Mouse (Mus musculus) E14TG2a.4 (cell line): ENCODE measurements around the gene Pnmt.
A peak's percentile ranks its signal among the peaks of the same experiment; 100 is the strongest.

Source experiments
- H3K27me3 ChIP-seq: 2 replicates; pipeline ENCODE4 v1.6.1; 2014; ENCODE audit warnings: low read length, control low read depth; ENCODE audit not compliant: insufficient read depth
- H3K36me3 ChIP-seq: 2 replicates; pipeline ENCODE4 v1.6.1; 2014; ENCODE audit warnings: low read length, control low read depth; ENCODE audit not compliant: insufficient read depth
- H3K4me1 ChIP-seq: replicated peaks from 2 replicates; pipeline ENCODE4 v1.6.1; 2014; ENCODE audit warnings: low read depth, low read length, control low read depth
- H3K4me3 ChIP-seq: replicated peaks from 2 replicates; pipeline ENCODE4 v1.5.1; 2014; ENCODE audit warnings: mild to moderate bottlenecking, low read length
- H3K9me3 ChIP-seq: 2 replicates; pipeline ENCODE4 v1.6.1; 2014; ENCODE audit warnings: low read length, control low read depth
- CTCF ChIP-seq: conservative IDR thresholded peaks from 2 replicates; pipeline ENCODE4 v1.5.1; 2014; ENCODE audit warnings: low read length
- NANOG ChIP-seq: IDR thresholded peaks from 2 replicates; pipeline ENCODE4 v1.6.1; 2014; ENCODE audit warnings: borderline replicate concordance, low read length, mixed read lengths
- POU5F1 ChIP-seq: IDR thresholded peaks from 2 replicates; pipeline ENCODE4 v1.6.1; 2014; ENCODE audit warnings: low read length, borderline replicate concordance

The Pnmt gene

GRCm38 (mm10) chr11:98346168-98346567 is 40.1 kb upstream of the Pnmt start:
- TF ChIP-seq NANOG (no peak), CTCF (no peak), POU5F1 (no peak)
- Histone ChIP-seq H3K4me1 (peaks cover 50% of the 10 kb centered on the region), H3K4me3 (no peak overlapping the region), H3K36me3 (no peaks in the 10 kb centered on the region), H3K27me3 (peaks cover 82% of the 10 kb centered on the region), H3K9me3 (no peaks in the 10 kb centered on the region)

DNA sequence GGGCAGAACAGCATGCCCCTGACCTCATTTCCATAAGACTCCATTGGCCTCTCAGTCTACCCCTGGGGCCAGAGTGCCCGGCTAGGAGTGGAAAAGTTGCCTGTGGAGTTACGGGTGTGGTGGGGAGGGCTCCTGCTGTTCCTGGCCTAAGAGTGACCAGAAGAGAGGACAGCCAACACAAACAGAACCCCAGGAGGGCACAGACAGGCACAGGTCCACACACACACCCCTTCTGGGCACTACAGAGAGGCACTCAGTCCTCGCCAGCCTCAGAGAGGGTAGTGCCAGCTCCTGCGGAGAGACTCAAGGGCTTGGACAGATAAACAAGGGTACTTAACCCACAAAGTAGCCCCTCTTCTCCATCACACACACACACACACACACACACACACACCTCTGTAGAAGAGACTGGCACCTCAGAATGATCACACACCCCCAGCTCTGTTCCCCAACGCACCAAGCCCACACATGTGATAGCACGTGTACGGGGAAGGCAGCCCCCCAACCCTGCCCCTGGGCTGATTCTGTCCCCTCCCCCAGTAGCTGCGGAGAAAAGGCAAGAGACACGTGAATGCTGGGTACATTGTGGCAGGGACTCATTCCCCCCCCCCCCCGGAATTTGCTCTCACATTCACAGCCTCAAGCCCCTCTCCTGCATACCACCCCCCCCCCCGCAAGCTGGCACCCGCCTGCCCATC is 38.7 kb upstream of the Pnmt start:
- Histone ChIP-seq H3K4me1 (peaks cover 53% of the 10 kb centered on the region), H3K4me3 (peak overlapping the region; percentile 85; the same call in 1 of the 2 replicates), H3K9me3 (no peaks in the 10 kb centered on the region), H3K36me3 (no peaks in the 10 kb centered on the region), H3K27me3 (peaks cover 83% of the 10 kb centered on the region)
- TF ChIP-seq CTCF (no peak), NANOG (no peak), POU5F1 (no peak)

DNA sequence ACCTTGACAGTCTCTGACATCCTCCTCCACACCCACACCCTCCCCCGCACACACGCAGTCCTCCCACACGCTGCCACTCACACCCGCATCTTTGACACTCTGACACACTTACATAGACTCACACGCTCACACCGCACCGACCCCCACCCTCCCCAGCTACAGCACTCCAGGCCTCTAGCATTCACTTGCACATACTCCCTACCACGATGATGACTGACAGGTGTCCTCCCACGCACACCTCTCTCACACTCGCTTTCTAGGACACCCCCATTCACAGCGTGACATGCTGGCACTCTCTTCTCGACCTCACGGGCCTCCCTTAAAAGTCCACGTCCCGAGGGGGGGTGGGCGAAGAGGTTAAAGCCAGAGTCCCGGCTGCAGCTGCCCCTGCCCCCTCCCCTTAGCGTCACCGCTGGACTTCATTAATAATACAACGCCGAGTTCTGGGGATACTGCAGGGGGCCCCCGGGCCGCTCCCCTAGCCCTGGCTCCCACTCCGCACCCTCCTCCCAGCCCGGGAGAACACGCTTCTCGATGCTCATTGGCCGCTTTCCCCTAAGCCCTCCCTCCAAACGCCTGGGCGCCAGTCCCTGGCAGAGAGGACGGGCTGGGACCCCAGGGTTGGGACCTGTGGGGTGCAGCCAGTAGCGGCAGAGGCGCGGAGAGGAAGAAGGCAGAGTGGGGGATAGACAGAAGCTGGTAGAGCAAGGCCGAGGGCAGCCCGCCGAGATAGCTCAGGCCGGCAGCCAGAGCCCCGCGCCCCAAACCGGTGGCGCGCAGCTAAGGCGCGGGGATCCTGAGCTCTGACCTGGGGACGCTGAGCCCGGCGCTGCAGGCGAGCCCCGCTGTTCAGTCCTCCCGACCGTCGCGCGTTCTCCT is 37.9 kb upstream of the Pnmt start, which contains the start of gene Ppp1r1b:
Gene Ppp1r1b (plus strand): TSS at position 322 of the 879 bp plus-strand sequence.
- Histone ChIP-seq H3K27me3 (peaks cover 85% of the 10 kb centered on the region), H3K4me1 (peaks cover 57% of the 10 kb centered on the region), H3K36me3 (no peaks in the 10 kb centered on the region), H3K4me3 (peak within 1 kb of the TSS; percentile 85), H3K9me3 (no peaks in the 10 kb centered on the region)
- no peak for TF ChIP-seq CTCF
- TF ChIP-seq POU5F1, result no peak
- no peak for TF ChIP-seq NANOG

DNA sequence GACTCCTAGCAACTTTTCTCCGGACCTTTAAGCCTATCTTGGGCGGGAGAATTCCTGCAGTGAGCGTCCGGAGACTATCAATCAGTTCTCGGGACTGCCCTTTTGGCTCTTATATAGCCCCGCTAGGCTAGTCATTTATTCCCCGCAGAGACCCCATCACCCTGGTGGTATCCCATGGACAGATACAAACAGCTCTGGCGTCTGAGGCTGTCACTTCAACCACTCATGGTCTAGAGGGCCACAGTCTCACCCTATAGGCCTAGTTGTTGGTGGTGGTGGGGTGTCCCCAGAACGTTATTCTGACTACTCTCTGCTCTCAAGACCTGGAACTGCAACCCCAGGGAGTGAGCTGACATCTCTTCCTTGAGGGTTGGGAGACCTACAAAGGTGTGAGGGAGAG is 36.9 kb upstream of the Pnmt start:
- Histone ChIP-seq H3K27me3 (peaks cover 86% of the 10 kb centered on the region), H3K36me3 (no peaks in the 10 kb centered on the region), H3K9me3 (no peaks in the 10 kb centered on the region), H3K4me3 (peak overlapping the region; percentile 85), H3K4me1 (peaks cover 67% of the 10 kb centered on the region)
- TF ChIP-seq POU5F1 (no peak), CTCF (no peak), NANOG (no peak)

- H3K4me1 ChIP-seq, result peaks cover 81% of the 10 kb centered on the region
- no peaks in the 10 kb centered on the region for H3K9me3 ChIP-seq
- H3K4me3 ChIP-seq, result no peak overlapping the region
- H3K36me3 ChIP-seq, result no peaks in the 10 kb centered on the region
- TF ChIP-seq CTCF (no peak), POU5F1 (no peak), NANOG (no peak)
- peaks cover 73% of the 10 kb centered on the region for H3K27me3 ChIP-seq
Measured at GRCm38 (mm10) chr11:98352272-98352990, 33.8 kb upstream of the Pnmt start.

DNA sequence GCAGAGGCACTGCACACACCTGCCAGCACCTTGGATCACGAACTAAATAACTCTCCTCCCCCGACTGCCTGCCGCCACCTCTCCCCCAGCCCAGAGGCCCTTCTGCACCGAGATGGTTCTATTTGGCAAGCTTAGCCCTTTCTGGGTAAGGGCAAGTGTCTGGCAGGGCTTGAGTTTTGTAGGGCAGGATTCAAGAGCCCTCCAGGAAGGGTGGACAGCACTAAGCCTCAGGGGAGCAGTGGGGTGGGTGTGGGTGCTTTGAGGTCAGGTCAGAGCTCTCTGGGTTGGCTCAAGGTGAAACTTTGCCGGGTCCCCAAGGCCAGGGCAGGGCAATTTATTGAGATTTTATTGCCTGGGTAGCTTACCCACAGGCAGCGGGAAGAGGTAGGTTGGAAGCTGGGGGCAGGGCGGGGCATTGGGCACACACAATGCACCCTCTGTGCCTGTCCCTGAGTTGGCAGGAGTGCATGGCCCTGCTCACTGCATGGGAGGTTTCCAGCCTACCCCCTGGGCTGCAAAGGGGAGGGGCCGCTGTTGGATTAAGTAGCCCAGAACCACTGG is 32.5 kb upstream of the Pnmt start:
- peaks cover 76% of the 10 kb centered on the region for H3K4me1 ChIP-seq
- TF ChIP-seq NANOG (no peak), POU5F1 (no peak), CTCF (no peak)
- H3K9me3 ChIP-seq, result no peaks in the 10 kb centered on the region
- peak overlapping the region; percentile 35; the same call in 1 of the 2 replicates for H3K4me3 ChIP-seq
- H3K27me3 ChIP-seq, result peaks cover 61% of the 10 kb centered on the region
- H3K36me3 ChIP-seq, result no peaks in the 10 kb centered on the region

- H3K9me3 ChIP-seq, result no peaks in the 10 kb centered on the region
- TF ChIP-seq NANOG (no peak), CTCF (no peak)
- H3K36me3 ChIP-seq, result no peaks in the 10 kb centered on the region
- peak overlapping the region; percentile 32; the same call in 1 of the 2 replicates for H3K4me3 ChIP-seq
- H3K4me1 ChIP-seq, result peaks cover 77% of the 10 kb centered on the region
- H3K27me3 ChIP-seq, result peaks cover 54% of the 10 kb centered on the region
Measured at GRCm38 (mm10) chr11:98354445-98354844, 31.8 kb upstream of the Pnmt start.
